Mouse (Mus musculus) midbrain, embryonic 16.5 days (tissue): ENCODE data around the gene Ivd. TPM values are rescaled to one million over a fixed set of nuclear protein-coding genes. Genes with fewer than 3 reads are reported as not detected.

Experiments
- ATAC-seq: fragments of 200-750 bp; cut with Nextera tagmentation; 2 replicates; pipeline ENCODE4 v1.8.0; 2017; ENCODE audit warnings: moderate TSS enrichment
- H3K27ac ChIP-seq: fragments of 300-500 bp; sonication (generic); 2 replicates; pipeline ENCODE4 v1.5.1; 2014; ENCODE audit warnings: mild to moderate bottlenecking, low read length, mixed read lengths
- H3K27me3 ChIP-seq: fragments of 300-500 bp; sonication (generic); 2 replicates; pipeline ENCODE4 v1.6.1; 2014; ENCODE audit warnings: low read depth, low read length, mixed read lengths; ENCODE audit not compliant: control insufficient read depth, insufficient read depth
- H3K36me3 ChIP-seq: fragments of 300-500 bp; sonication (generic); 2 replicates; pipeline ENCODE4 v1.6.1; 2014; ENCODE audit warnings: mild to moderate bottlenecking, low read length, moderate library complexity, mixed read lengths; ENCODE audit not compliant: control insufficient read depth, insufficient read depth
- H3K4me1 ChIP-seq: fragments of 300-500 bp; sonication (generic); 2 replicates; pipeline ENCODE4 v1.6.1; 2014; ENCODE audit warnings: mild to moderate bottlenecking, low read length, mixed read lengths; ENCODE audit not compliant: control insufficient read depth, insufficient read depth
- H3K4me2 ChIP-seq: fragments of 300-500 bp; sonication (generic); 2 replicates; pipeline ENCODE4 v1.6.1; 2014; ENCODE audit warnings: mild to moderate bottlenecking, low read length, mixed read lengths
- H3K4me3 ChIP-seq: fragments of 300-500 bp; sonication (generic); 2 replicates; pipeline ENCODE4 v1.5.1; 2014; ENCODE audit warnings: low read depth, mild to moderate bottlenecking, low read length, moderate library complexity, mixed read lengths
- H3K9ac ChIP-seq: fragments of 300-500 bp; sonication (generic); 2 replicates; pipeline ENCODE4 v1.6.1; 2014; ENCODE audit warnings: low read depth, low read length, mixed read lengths
- H3K9me3 ChIP-seq: fragments of 300-500 bp; sonication (generic); replicated peaks from 2 replicates; pipeline ENCODE4 v1.6.1; 2014; ENCODE audit warnings: mild to moderate bottlenecking, low read length, mixed read lengths; ENCODE audit not compliant: control insufficient read depth, poor library complexity, severe bottlenecking
- WGBS: fragments of 180-500 bp; shearing (Covaris S2); extraction: QIAGEN DNeasy Blood & Tissue Kit; methylation state at CpG from one replicate; pipeline ENCODE4 v1.1.7; 2014; 5-methylcytosine and 5-hydroxymethylcytosine counted together
- polyA plus RNA-seq: library from polyadenylated mRNA; unstranded; fragments of >200 nt; fragmentation: Nextera tagmentation; extraction: Ambion mirVana; gene quantifications from 2 replicates; pipeline ENCODE4 v1.2.1, GENCODE M21; 2015

The Ivd gene
- polyA plus RNA-seq, 1 experiment from 2014 or later: 46.3 TPM

- Histone ChIP-seq H3K9me3 (no peaks in the 10 kb centered on the region), H3K4me2 (no peak overlapping the region), H3K4me1 (no peaks in the 10 kb centered on the region), H3K27me3 (no peaks in the 10 kb centered on the region), H3K4me3 (no peak overlapping the region), H3K27ac (no peak overlapping the region), H3K36me3 (no peaks in the 10 kb centered on the region), H3K9ac (no peak overlapping the region)
- 55% methylated on average over 5 of the region's 5 CpGs for WGBS
- ATAC-seq: no peak
Observed at GRCm38 (mm10) chr2:118838330-118838729, 23.4 kb upstream of the Ivd start.

- ATAC-seq: no peak
- Histone ChIP-seq H3K36me3 (no peaks in the 10 kb centered on the region), H3K9ac (no peak overlapping the region), H3K9me3 (no peaks in the 10 kb centered on the region), H3K4me1 (no peaks in the 10 kb centered on the region), H3K27me3 (no peaks in the 10 kb centered on the region), H3K4me2 (no peak overlapping the region), H3K4me3 (no peak overlapping the region), H3K27ac (no peak overlapping the region)
- 79% methylated on average over 5 of the region's 5 CpGs for WGBS
Observed at GRCm38 (mm10) chr2:118841186-118841585, 20.6 kb upstream of the Ivd start.

- Histone ChIP-seq H3K4me1 (no peaks in the 10 kb centered on the region), H3K4me3 (no peak overlapping the region), H3K9ac (no peak overlapping the region), H3K4me2 (no peak overlapping the region), H3K27ac (no peak overlapping the region), H3K36me3 (no peaks in the 10 kb centered on the region), H3K27me3 (no peaks in the 10 kb centered on the region), H3K9me3 (no peaks in the 10 kb centered on the region)
- WGBS: 94% methylated on average over 4 of the region's 4 CpGs
- no peak for ATAC-seq
Observed at GRCm38 (mm10) chr2:118841774-118842173, 20.0 kb upstream of the Ivd start.

GRCm38 (mm10) chr2:118844427-118844826 is 17.3 kb upstream of the Ivd start:
- Histone ChIP-seq H3K4me3 (no peak overlapping the region), H3K36me3 (no peaks in the 10 kb centered on the region), H3K9me3 (no peaks in the 10 kb centered on the region), H3K27me3 (no peaks in the 10 kb centered on the region), H3K27ac (no peak overlapping the region), H3K9ac (no peak overlapping the region), H3K4me2 (no peak overlapping the region), H3K4me1 (no peaks in the 10 kb centered on the region)
- WGBS: 84% methylated on average over 3 of the region's 3 CpGs
- ATAC-seq: no peak

- no peaks in the 10 kb centered on the region for H3K4me1 ChIP-seq
- 59% methylated on average over 7 of the region's 7 CpGs for WGBS
- H3K4me2 ChIP-seq: no peak overlapping the region
- no peaks in the 10 kb centered on the region for H3K27me3 ChIP-seq
- H3K36me3 ChIP-seq: no peaks in the 10 kb centered on the region
- ATAC-seq: no peak
- no peak overlapping the region for H3K4me3 ChIP-seq
- H3K27ac ChIP-seq: no peak overlapping the region
- no peak overlapping the region for H3K9ac ChIP-seq
- no peaks in the 10 kb centered on the region for H3K9me3 ChIP-seq
Observed at GRCm38 (mm10) chr2:118846246-118846645, 15.5 kb upstream of the Ivd start.

GRCm38 (mm10) chr2:118851756-118852155 is 10.0 kb upstream of the Ivd start:
- 42% methylated on average over 3 of the region's 3 CpGs for WGBS
- H3K27me3 ChIP-seq: no peaks in the 10 kb centered on the region
- H3K9me3 ChIP-seq: no peaks in the 10 kb centered on the region
- no peak overlapping the region for H3K9ac ChIP-seq
- H3K27ac ChIP-seq: no peak overlapping the region
- H3K36me3 ChIP-seq: no peaks in the 10 kb centered on the region
- H3K4me1 ChIP-seq: no peaks in the 10 kb centered on the region
- no peak overlapping the region for H3K4me3 ChIP-seq
- ATAC-seq: no peak
- no peak overlapping the region for H3K4me2 ChIP-seq

GRCm38 (mm10) chr2:118862340-118862675 is 554 bp downstream of the Ivd start:
- H3K27me3 ChIP-seq: no peaks in the 10 kb centered on the region
- H3K9ac ChIP-seq: peak overlapping the region; percentile 72
- peak overlapping the region; percentile 59 for H3K4me3 ChIP-seq
- WGBS: 17% methylated on average over 3 of the region's 3 CpGs
- no peaks in the 10 kb centered on the region for H3K9me3 ChIP-seq
- H3K4me2 ChIP-seq: peak overlapping the region; percentile 73
- no peaks in the 10 kb centered on the region for H3K36me3 ChIP-seq
- peaks cover 9% of the 10 kb centered on the region for H3K4me1 ChIP-seq
- H3K27ac ChIP-seq: no peak overlapping the region
- 0 out of 2 replicates have a peak, but pooled peaks have one; percentile 1 for ATAC-seq

GRCm38 (mm10) chr2:118870601-118871000 is 8.8 kb downstream of the Ivd start:
- Histone ChIP-seq H3K27ac (no peak overlapping the region), H3K9me3 (no peaks in the 10 kb centered on the region), H3K27me3 (no peaks in the 10 kb centered on the region), H3K4me3 (no peak overlapping the region), H3K36me3 (peaks cover 3% of the 10 kb centered on the region; the same call in 1 of the 2 replicates), H3K4me1 (no peaks in the 10 kb centered on the region), H3K9ac (no peak overlapping the region), H3K4me2 (no peak overlapping the region)
- 95% methylated on average over 3 of the region's 3 CpGs for WGBS
- ATAC-seq: no peak

- no peak for ATAC-seq
- H3K9ac ChIP-seq: no peak overlapping the region
- no peaks in the 10 kb centered on the region for H3K9me3 ChIP-seq
- H3K27me3 ChIP-seq: no peaks in the 10 kb centered on the region
- H3K4me1 ChIP-seq: no peaks in the 10 kb centered on the region
- H3K36me3 ChIP-seq: peaks cover 3% of the 10 kb centered on the region; the same call in 1 of the 2 replicates
- H3K4me2 ChIP-seq: no peak overlapping the region
- H3K4me3 ChIP-seq: no peak overlapping the region
- WGBS: 79% methylated on average over 1 of the region's 1 CpGs
- H3K27ac ChIP-seq: no peak overlapping the region
Observed at GRCm38 (mm10) chr2:118871032-118871431, 9.3 kb downstream of the Ivd start.

GRCm38 (mm10) chr2:118873018-118873417 is 11.3 kb downstream of the Ivd start:
- ATAC-seq: no peak
- Histone ChIP-seq H3K9me3 (no peaks in the 10 kb centered on the region), H3K36me3 (peaks cover 5% of the 10 kb centered on the region; the same call in 1 of the 2 replicates), H3K4me1 (no peaks in the 10 kb centered on the region), H3K4me2 (no peak overlapping the region), H3K27me3 (no peaks in the 10 kb centered on the region), H3K9ac (no peak overlapping the region), H3K4me3 (no peak overlapping the region), H3K27ac (no peak overlapping the region)
- 93% methylated on average over 5 of the region's 5 CpGs for WGBS
